Mouse (Mus musculus) limb, embryonic 14.5 days (tissue): ENCODE data around the gene Fkbpl. TPM values are rescaled to one million over a fixed set of nuclear protein-coding genes. Genes with fewer than 3 reads are reported as not detected.

ENCODE experiments used
- ATAC-seq: fragments of 200-750 bp; cut with Nextera tagmentation; 2 replicates; pipeline ENCODE4 v1.8.0; 2017; ENCODE audit warnings: low read depth, moderate number of reproducible peaks, moderate TSS enrichment; ENCODE audit not compliant: low FRiP score
- DNase-seq: peaks from one replicate; pipeline ENCODE4 v3.0.0-alpha.2; 2015; ENCODE audit warnings: low spot score
- H3K27ac ChIP-seq: fragments of 300-500 bp; sonication (generic); replicated peaks from 2 replicates; pipeline ENCODE4 v1.5.1; 2014; ENCODE audit warnings: low read depth, mild to moderate bottlenecking, low read length, moderate library complexity, mixed read lengths
- H3K27me3 ChIP-seq: fragments of 300-500 bp; sonication (generic); 2 replicates; pipeline ENCODE4 v1.6.1; 2014; ENCODE audit warnings: low read length, mixed read lengths; ENCODE audit not compliant: control insufficient read depth, insufficient read depth
- H3K36me3 ChIP-seq: fragments of 300-500 bp; sonication (generic); 2 replicates; pipeline ENCODE4 v1.6.1; 2014; ENCODE audit warnings: mild to moderate bottlenecking, low read length, moderate library complexity, mixed read lengths; ENCODE audit not compliant: control insufficient read depth, insufficient read depth
- H3K4me1 ChIP-seq: fragments of 300-500 bp; sonication (generic); 2 replicates; pipeline ENCODE4 v1.6.1; 2014; ENCODE audit warnings: antibody characterized with exemption, low read length, mixed read lengths; ENCODE audit not compliant: control insufficient read depth, insufficient read depth
- H3K4me2 ChIP-seq: fragments of 300-500 bp; sonication (generic); replicated peaks from 2 replicates; pipeline ENCODE4 v1.6.1; 2014; ENCODE audit warnings: low read depth, mild to moderate bottlenecking, low read length, moderate library complexity; ENCODE audit not compliant: severe bottlenecking
- H3K4me3 ChIP-seq: fragments of 300-500 bp; sonication (generic); replicated peaks from 2 replicates; pipeline ENCODE4 v1.5.1; 2014; ENCODE audit warnings: low read length
- H3K9ac ChIP-seq: fragments of 300-500 bp; sonication (generic); 2 replicates; pipeline ENCODE4 v1.6.1; 2014; ENCODE audit warnings: mild to moderate bottlenecking, low read depth, low read length, moderate library complexity; ENCODE audit not compliant: severe bottlenecking
- H3K9me3 ChIP-seq: fragments of 300-500 bp; sonication (generic); 2 replicates; pipeline ENCODE4 v1.6.1; 2016; ENCODE audit warnings: low read length; ENCODE audit not compliant: control insufficient read depth
- POLR2A ChIP-seq: fragments of 200-500 bp; IDR thresholded peaks from 2 replicates; pipeline ENCODE4 v1.8.0; 2012; ENCODE audit warnings: inconsistent platforms, mild to moderate bottlenecking, moderate library complexity, borderline replicate concordance; ENCODE audit not compliant: insufficient read depth, insufficient read length; ENCODE audit errors: extremely low read depth
- WGBS: fragments of 180-500 bp; shearing (Covaris S2); extraction: QIAGEN DNeasy Blood & Tissue Kit; methylation state at CpG from one replicate; pipeline ENCODE4 v1.1.7; 2014; 5-methylcytosine and 5-hydroxymethylcytosine counted together
- polyA plus RNA-seq, 2 experiments: library from polyadenylated mRNA; depleted of rRNA in 1 of 2; stranded (reverse) in 1 of 2; unstranded in 1 of 2; fragments of >200 nt; fragmentation: Nextera tagmentation in 1 of 2; extraction: Ambion mirVana in 1 of 2; gene quantifications; 2 replicates each; pipeline versions ENCODE4 v1.2.1 to v1.2.3; 2012 to 2014

Gene Fkbpl
- polyA plus RNA-seq, 2 experiments: 5.1 to 11.9 TPM

GRCm38 (mm10) chr17:34673139-34673538, 28.6 kb downstream of the Fkbpl start:
- ATAC-seq (no peak), DNase-seq (no peak)
- no peak for TF ChIP-seq POLR2A
- H3K4me1 ChIP-seq: no peaks in the 10 kb centered on the region
- H3K27me3 ChIP-seq: peaks cover 61% of the 10 kb centered on the region
- no peaks in the 10 kb centered on the region for H3K9me3 ChIP-seq
- no peaks in the 10 kb centered on the region for H3K36me3 ChIP-seq
- H3K27ac ChIP-seq: no peak overlapping the region
- H3K9ac ChIP-seq: no peak overlapping the region
- no peak overlapping the region for H3K4me3 ChIP-seq
- H3K4me2 ChIP-seq: no peak overlapping the region
- WGBS: 86% methylated on average over 7 of the region's 7 CpGs

DNA sequence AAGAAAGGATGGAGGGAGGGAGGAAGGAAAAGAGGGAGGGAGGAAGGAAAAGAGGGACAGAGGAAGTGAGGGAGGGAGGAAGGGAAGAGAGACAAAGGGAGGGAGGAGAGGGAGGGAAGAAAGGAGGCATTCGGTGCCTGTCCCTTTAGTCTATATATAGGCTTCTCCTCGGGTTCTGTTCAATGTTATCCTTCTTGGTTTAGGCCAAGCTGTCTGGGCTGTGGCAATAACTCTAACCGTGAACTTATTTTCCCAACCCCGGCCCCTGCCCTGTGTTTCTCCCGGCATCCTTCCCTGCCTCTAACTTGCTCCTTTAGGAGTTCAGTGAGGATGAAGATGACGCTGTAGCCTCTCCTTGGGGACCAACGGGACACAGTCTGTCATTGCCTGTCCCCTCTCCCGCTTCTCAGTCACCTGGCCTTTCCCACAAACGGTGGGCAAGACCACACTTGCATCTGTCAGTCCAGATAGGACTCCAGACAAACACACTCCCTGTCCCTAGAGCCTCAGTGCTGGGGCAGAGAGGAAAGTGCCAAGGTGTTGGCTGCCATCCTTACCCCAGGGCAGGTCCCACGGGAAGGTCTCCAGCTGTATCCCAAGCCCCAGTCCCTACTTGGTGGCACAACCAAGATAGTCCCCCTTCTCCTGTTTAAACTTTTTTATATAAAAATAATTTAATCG, 30.1 kb downstream of the Fkbpl start:
- Histone ChIP-seq H3K27me3 (peaks cover 65% of the 10 kb centered on the region), H3K27ac (no peak overlapping the region), H3K4me1 (no peaks in the 10 kb centered on the region), H3K9me3 (no peaks in the 10 kb centered on the region), H3K9ac (no peak overlapping the region), H3K36me3 (no peaks in the 10 kb centered on the region), H3K4me2 (no peak overlapping the region), H3K4me3 (no peak overlapping the region)
- 60% methylated on average over 11 of the region's 11 CpGs for WGBS
- no peak for TF ChIP-seq POLR2A
- DNase-seq (no peak), ATAC-seq (no peak)

DNA sequence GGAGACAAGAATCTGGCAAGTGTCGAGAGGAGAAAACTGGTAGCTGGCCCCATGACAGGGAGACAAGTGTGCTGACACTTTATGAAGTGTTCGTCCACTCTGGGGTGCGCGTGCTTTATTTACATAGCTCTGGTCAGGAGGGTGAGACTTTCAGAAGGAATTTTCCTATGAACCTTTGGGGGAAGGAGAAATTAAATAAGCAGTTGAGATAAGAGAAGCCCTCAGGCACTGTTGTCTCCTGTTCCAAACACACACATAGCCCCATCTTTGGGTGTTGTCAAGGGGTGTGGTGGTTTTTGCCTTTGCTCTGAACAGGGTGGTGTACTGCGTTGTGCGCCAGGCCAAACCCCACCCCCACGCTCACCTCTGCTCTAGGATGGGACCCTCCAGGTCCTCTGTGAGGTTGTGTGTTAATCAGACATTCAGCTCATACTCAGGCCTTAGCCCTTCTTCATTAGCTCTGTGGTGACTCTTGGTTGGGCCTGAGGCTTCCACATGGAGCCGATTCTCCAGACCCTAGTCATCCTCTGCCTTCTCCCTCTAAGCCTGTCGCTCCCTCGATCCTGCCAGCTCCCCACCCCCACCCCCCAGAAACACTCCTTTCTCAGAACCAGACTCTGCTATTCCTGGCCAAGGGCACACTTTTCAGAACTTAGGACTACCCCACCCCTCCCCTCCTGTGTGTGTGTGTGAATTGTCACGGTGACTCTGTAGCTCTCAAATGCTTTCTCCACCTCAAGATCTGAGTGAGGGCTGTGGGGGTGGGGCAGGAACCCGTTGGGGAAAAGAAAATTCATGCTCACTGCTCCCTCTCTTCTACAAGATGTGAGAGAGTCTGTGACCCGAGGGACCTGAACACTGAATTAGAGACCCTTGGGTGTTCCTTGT, 30.9 kb downstream of the Fkbpl start:
- TF ChIP-seq POLR2A: no peak
- Histone ChIP-seq H3K9me3 (no peaks in the 10 kb centered on the region), H3K27me3 (peaks cover 60% of the 10 kb centered on the region), H3K4me3 (no peak overlapping the region), H3K36me3 (no peaks in the 10 kb centered on the region), H3K4me1 (no peaks in the 10 kb centered on the region), H3K27ac (no peak overlapping the region), H3K9ac (no peak overlapping the region), H3K4me2 (no peak overlapping the region)
- 72% methylated on average over 13 of the region's 13 CpGs for WGBS
- DNase-seq (no peak), ATAC-seq (no peak)

- no peak overlapping the region for H3K9ac ChIP-seq
- TF ChIP-seq POLR2A: no peak
- no peak for DNase-seq
- H3K4me2 ChIP-seq: no peak overlapping the region
- no peaks in the 10 kb centered on the region for H3K36me3 ChIP-seq
- H3K9me3 ChIP-seq: no peaks in the 10 kb centered on the region
- 84% methylated on average over 6 of the region's 6 CpGs for WGBS
- H3K4me1 ChIP-seq: no peaks in the 10 kb centered on the region
- H3K27ac ChIP-seq: no peak overlapping the region
- peaks cover 54% of the 10 kb centered on the region for H3K27me3 ChIP-seq
- no peak overlapping the region for H3K4me3 ChIP-seq
- no peak for ATAC-seq
These were observed 31.5 kb downstream of the Fkbpl start for GRCm38 (mm10) chr17:34676093-34676460.

DNA sequence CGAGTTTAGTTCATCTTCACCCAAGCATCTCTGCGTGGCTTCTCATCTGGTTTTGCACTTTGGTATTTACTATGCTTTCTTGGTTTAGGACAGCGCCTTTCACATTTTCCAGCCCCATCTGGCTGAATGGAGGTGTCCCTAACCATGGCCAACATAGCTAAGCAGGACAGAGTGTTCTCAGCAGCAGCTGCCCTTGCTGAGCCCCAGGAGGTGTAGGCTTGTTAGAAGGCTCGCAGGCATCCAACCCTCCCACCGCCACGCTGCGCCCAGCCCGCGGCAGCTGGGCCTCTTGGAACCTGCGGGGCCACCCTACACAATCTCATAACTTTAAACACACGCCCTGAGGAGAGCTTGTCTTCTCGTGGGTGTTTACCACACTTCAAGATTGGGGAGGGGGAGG, 32.1 kb downstream of the Fkbpl start:
- 64% methylated on average over 12 of the region's 12 CpGs for WGBS
- Histone ChIP-seq H3K4me3 (no peak overlapping the region), H3K27ac (no peak overlapping the region), H3K27me3 (peaks cover 48% of the 10 kb centered on the region), H3K36me3 (no peaks in the 10 kb centered on the region), H3K9me3 (no peaks in the 10 kb centered on the region), H3K9ac (no peak overlapping the region), H3K4me2 (no peak overlapping the region), H3K4me1 (no peaks in the 10 kb centered on the region)
- TF ChIP-seq POLR2A: no peak
- no peak for ATAC-seq
- DNase-seq: no peak
